Mouse (Mus musculus) ES-Bruce4 (cell line): ENCODE data around the gene Golim4.

Source experiments
- CTCF ChIP-seq: IDR thresholded peaks from one replicate; pipeline ENCODE4 v1.8.1; 2011; ENCODE audit warnings: low read depth, low read length
- EP300 ChIP-seq: IDR thresholded peaks from 2 replicates; pipeline ENCODE4 v1.6.1; 2011; ENCODE audit warnings: low read depth, low read length; ENCODE audit not compliant: insufficient read depth
- POLR2A ChIP-seq: IDR thresholded peaks from one replicate; pipeline ENCODE4 v1.8.1; 2011; ENCODE audit warnings: low read length; ENCODE audit not compliant: insufficient read depth

- TF ChIP-seq CTCF (no peak), EP300 (no peak), POLR2A (no peak)
Observed at GRCm38 (mm10) chr3:75926327-75926726, 30.4 kb downstream of the Golim4 start.
